Mouse (Mus musculus) forebrain, embryonic 16.5 days (tissue): ENCODE data around the gene Abracl. TPM values are rescaled to one million over a fixed set of nuclear protein-coding genes. Genes with fewer than 3 reads are reported as not detected.

Experiments used
- ATAC-seq: fragments of 200-750 bp; cut with Nextera tagmentation; 2 replicates; pipeline ENCODE4 v1.8.0; 2017; ENCODE audit warnings: mild to moderate bottlenecking, moderate library complexity
- H3K27ac ChIP-seq: fragments of 300-500 bp; sonication (generic); 2 replicates; pipeline ENCODE4 v1.5.1; 2014; ENCODE audit warnings: low read length, control low read depth
- H3K27me3 ChIP-seq: fragments of 300-500 bp; sonication (generic); replicated peaks from 2 replicates; pipeline ENCODE4 v1.6.1; 2014; ENCODE audit warnings: low read length; ENCODE audit not compliant: control insufficient read depth, insufficient read depth
- H3K36me3 ChIP-seq: fragments of 300-500 bp; sonication (generic); 2 replicates; pipeline ENCODE4 v1.6.1; 2014; ENCODE audit not compliant: control insufficient read depth, insufficient read depth
- H3K4me1 ChIP-seq: fragments of 300-500 bp; sonication (generic); replicated peaks from 2 replicates; pipeline ENCODE4 v1.6.1; 2014; ENCODE audit warnings: low read length; ENCODE audit not compliant: control insufficient read depth, insufficient read depth
- H3K4me2 ChIP-seq: fragments of 300-500 bp; sonication (generic); 2 replicates; pipeline ENCODE4 v1.6.1; 2014; ENCODE audit warnings: mild to moderate bottlenecking, low read length, control low read depth
- H3K4me3 ChIP-seq: fragments of 300-500 bp; sonication (generic); replicated peaks from 2 replicates; pipeline ENCODE4 v1.5.1; 2014; ENCODE audit warnings: mild to moderate bottlenecking, low read length, control low read depth
- H3K9ac ChIP-seq: fragments of 300-500 bp; sonication (generic); replicated peaks from 2 replicates; pipeline ENCODE4 v1.6.1; 2014; ENCODE audit warnings: low read depth, low read length, control low read depth
- H3K9me3 ChIP-seq: fragments of 300-500 bp; sonication (generic); 2 replicates; pipeline ENCODE4 v1.6.1; 2016; ENCODE audit warnings: low read length; ENCODE audit not compliant: control insufficient read depth
- WGBS: fragments of 180-500 bp; shearing (Covaris S2); extraction: QIAGEN DNeasy Blood & Tissue Kit; methylation state at CpG from one replicate; pipeline ENCODE4 v1.1.7; 2014; 5-methylcytosine and 5-hydroxymethylcytosine counted together
- polyA plus RNA-seq: library from polyadenylated mRNA; unstranded; fragments of >200 nt; fragmentation: Nextera tagmentation; extraction: Ambion mirVana; gene quantifications from 2 replicates; pipeline ENCODE4 v1.2.1, GENCODE M21; 2015

Gene Abracl
- 193 and 229 TPM in 2 replicates for polyA plus RNA-seq

DNA sequence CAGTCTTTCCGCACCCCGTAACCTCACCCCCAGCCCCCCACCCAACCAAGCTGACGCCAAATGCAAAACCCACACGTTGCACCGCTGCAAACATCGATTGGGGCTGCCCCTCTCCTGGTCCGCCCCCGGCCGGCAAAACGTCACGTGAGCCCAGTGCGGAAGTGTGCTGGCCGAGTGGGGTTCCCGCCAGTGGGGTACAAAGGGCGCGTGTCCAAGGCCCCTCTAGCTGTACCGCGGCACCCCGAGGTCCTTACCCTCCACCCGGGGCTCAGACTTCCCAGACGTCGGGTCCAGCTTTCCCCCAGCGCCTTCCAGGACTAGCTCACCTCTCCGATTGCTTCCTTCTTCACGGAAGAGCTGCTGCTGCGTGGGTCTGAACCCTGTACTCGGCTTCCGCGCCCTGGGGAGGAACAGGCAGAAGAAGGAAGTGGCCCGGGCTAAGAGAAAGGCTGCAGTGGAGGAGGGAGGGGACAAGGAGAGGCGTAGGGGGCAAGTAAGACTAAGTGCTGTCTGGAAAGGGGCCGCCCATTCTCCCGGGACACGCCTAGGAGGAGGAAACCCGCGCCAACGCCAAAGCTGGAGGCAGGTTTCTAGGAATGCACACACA, at the start of gene Abracl:
Gene Abracl (minus strand): TSS at position 548 of the 607 bp plus-strand sequence.
- Histone ChIP-seq H3K4me3 (peak within 1 kb of the TSS; percentile 88), H3K27ac (peak within 1 kb of the TSS; percentile 94), H3K4me2 (peak within 1 kb of the TSS; percentile 59), H3K27me3 (no peaks in the 10 kb centered on the region), H3K9ac (peak within 1 kb of the TSS; percentile 93), H3K36me3 (peaks cover 6% of the 10 kb centered on the region), H3K9me3 (no peaks in the 10 kb centered on the region), H3K4me1 (peaks cover 12% of the 10 kb centered on the region)
- ATAC-seq: peak; percentile 82
- WGBS: 0% methylated on average over 37 of the region's 37 CpGs

DNA sequence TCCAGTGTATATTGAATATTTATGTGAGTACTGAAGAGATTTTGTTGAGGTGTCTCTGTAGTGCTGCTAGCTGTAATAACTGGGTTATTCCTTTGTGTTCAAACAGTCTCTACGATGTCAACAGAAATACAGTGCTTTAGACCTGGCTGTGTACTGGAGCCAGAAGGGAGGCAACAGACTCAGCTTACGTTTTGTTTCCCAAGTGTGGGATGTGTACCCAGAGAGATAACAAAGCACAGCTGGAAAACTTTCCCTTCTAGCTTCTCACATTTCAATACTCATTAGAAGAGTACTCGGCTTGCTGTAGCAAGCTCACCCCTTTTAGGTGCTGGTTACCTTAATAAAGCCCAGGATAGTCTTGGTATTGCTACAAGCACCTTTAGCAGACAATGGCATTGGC, 49.8 kb upstream of the Abracl start:
- Histone ChIP-seq H3K36me3 (no peaks in the 10 kb centered on the region), H3K9me3 (no peaks in the 10 kb centered on the region), H3K4me1 (peaks cover 14% of the 10 kb centered on the region), H3K4me2 (no peak overlapping the region), H3K27ac (no peak overlapping the region), H3K4me3 (no peak overlapping the region), H3K27me3 (no peaks in the 10 kb centered on the region), H3K9ac (no peak overlapping the region)
- no peak for ATAC-seq
- WGBS: 76% methylated on average over 3 of the region's 3 CpGs

DNA sequence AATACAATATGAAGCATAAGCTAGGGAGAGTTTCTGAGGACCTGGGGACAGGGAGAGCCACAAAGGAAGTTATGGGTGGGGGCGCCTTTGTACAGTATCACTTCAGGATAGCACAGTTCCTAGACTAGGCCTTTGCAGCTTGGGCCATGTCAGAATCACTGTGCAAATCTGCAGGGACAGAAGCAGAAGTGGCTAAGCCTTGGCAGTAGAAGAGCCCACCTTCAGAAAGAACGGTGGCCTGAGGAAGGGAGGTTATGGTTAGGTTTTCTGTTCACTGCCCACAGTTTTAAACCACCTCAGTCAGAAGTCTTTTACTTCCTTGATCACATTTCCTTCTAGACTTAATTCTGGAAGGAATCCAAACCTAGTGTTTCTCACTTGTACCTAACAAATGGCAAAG, 47.5 kb upstream of the Abracl start:
- no peak for ATAC-seq
- peaks cover 18% of the 10 kb centered on the region for H3K4me1 ChIP-seq
- no peaks in the 10 kb centered on the region for H3K9me3 ChIP-seq
- no peak overlapping the region for H3K27ac ChIP-seq
- H3K4me2 ChIP-seq: no peak overlapping the region
- no peak overlapping the region for H3K4me3 ChIP-seq
- H3K36me3 ChIP-seq: no peaks in the 10 kb centered on the region
- H3K9ac ChIP-seq: no peak overlapping the region
- no peaks in the 10 kb centered on the region for H3K27me3 ChIP-seq
- 86% methylated on average over 2 of the region's 2 CpGs for WGBS

DNA sequence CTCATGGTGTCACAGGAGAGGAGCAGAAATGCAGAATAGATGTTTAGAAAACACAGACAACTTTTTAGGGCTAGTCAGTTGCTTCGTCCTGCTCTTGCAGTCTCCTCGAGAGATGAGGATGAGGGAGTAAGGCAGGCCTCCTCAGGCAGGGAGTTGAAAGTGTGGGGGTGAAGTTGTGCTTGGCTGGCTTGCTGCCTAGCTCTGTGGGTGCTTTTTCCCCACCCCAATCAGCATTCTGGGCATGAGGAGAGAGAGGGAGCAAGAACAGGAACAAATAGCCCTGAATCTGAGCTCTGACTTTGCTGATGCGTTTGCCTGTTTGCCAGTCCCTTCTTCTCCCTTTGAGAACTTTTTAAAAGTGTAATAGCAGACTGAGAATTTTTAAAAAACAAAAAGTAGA, 47.1 kb upstream of the Abracl start:
- Histone ChIP-seq H3K4me2 (no peak overlapping the region), H3K4me3 (no peak overlapping the region), H3K36me3 (no peaks in the 10 kb centered on the region), H3K9me3 (no peaks in the 10 kb centered on the region), H3K27ac (no peak overlapping the region), H3K4me1 (peaks cover 18% of the 10 kb centered on the region), H3K27me3 (no peaks in the 10 kb centered on the region), H3K9ac (no peak overlapping the region)
- 51% methylated on average over 3 of the region's 3 CpGs for WGBS
- ATAC-seq: peak; percentile 51; the same call in 1 of the 2 replicates

DNA sequence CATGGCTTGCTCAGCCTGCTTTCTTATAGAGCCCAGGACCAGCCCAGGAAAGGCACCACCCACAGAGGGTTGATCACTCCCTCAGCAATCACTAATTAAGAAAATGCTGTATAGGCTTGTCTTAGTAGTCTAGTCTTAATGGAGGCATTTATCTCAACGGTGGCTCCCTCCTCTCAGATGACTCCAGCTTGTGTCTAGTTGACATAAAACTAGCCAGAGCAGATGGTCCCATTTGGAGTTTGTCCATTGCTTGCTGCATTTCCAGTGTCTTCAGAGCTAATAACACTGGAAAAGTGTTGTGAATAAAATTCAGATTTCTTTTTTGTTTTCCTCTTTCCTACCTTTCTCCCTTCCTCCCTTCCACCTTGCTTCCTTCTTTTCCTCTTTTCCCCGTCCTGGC, 46.5 kb upstream of the Abracl start:
- H3K4me2 ChIP-seq: no peak overlapping the region
- H3K36me3 ChIP-seq: no peaks in the 10 kb centered on the region
- no peak overlapping the region for H3K9ac ChIP-seq
- H3K4me1 ChIP-seq: peaks cover 21% of the 10 kb centered on the region
- WGBS: 60% methylated on average over 2 of the region's 2 CpGs
- H3K4me3 ChIP-seq: no peak overlapping the region
- ATAC-seq: no peak
- H3K27me3 ChIP-seq: no peaks in the 10 kb centered on the region
- H3K9me3 ChIP-seq: no peaks in the 10 kb centered on the region
- H3K27ac ChIP-seq: no peak overlapping the region

DNA sequence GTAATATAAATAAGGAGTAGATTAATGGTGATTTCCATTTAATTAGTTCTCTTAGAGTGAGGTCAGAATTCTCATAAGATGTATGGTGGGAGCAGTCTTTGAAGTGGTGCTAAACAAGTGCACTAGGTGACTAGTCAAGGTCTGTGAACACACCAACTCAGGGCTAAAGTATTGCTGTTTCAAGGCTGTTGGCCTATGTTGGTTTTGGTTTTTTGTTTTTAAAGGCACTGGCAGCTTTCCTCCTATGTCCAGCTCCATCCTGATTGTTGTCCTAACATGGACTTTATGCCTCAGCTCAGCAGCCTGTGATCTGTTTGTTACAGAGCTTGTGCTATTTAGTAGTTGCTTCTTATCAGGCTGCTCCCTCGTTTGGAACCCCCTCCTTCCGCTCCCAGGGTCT, 45.8 kb upstream of the Abracl start:
- H3K4me3 ChIP-seq: no peak overlapping the region

DNA sequence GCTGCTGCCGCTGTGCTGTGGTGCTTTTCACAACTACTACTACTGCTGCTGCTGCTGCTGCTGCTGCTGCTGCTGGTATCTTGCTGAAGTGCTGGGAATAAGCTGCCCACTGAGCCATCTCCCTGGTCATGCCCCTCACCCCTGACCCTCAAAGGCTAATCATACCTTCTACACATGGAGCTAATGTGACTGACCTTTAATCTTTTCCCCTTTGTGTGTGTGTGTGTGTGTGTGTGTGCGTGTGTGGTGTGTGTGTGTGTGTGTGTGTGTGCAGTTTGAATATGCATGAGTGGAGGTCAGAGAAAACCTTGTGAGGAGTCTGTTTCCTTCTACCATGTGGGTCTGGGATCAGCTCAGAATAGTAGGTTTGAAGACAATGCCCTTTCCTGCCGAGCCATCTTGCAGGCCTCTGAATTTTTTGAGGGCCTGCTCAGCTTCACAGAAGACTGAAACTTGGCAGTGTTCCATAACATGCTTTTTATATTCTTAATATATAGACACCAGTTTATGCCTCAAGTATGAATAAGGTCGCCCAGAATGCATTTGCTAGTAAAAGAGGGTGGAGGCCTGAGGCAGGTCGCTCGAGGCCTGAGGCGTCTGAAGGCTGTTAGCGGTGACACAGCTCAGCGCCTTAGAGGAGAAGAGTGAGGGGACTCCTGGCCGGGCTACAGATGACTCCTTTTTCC, 44.8 kb upstream of the Abracl start:
- H3K27ac ChIP-seq: no peak overlapping the region
- 65% methylated on average over 10 of the region's 10 CpGs for WGBS

More for the DNA sequence above, 45.8 kb upstream of the Abracl start:
- peaks cover 21% of the 10 kb centered on the region for H3K4me1 ChIP-seq
- H3K9ac ChIP-seq: no peak overlapping the region
- ATAC-seq: no peak
- no peaks in the 10 kb centered on the region for H3K9me3 ChIP-seq
- H3K27ac ChIP-seq: no peak overlapping the region
- H3K27me3 ChIP-seq: no peaks in the 10 kb centered on the region
- no peak overlapping the region for H3K4me2 ChIP-seq
- 89% methylated on average over 2 of the region's 2 CpGs for WGBS
- no peaks in the 10 kb centered on the region for H3K36me3 ChIP-seq

DNA sequence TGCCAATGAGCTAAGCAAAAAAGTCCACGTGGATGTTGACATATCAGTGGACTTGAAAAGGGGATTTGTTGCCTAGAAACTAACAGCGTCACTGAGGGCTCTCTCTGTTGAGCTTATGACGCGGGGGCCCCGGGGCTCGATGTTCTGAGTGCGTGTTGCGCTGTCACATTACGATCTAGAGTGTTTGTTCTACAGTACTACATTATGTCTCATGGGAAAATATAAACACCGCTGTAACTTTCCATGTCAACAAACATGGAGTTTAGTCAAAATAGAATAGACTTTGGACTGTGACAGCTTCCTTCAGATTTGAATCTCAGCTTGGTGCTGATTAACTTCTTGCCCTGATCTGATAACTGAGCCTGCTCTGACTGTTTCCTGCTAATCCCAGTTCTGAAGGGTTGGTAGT, 42.9 kb upstream of the Abracl start:
- H3K9ac ChIP-seq: no peak overlapping the region
- ATAC-seq: no peak
- no peak overlapping the region for H3K27ac ChIP-seq
- H3K36me3 ChIP-seq: no peaks in the 10 kb centered on the region
- no peaks in the 10 kb centered on the region for H3K27me3 ChIP-seq
- H3K4me3 ChIP-seq: no peak overlapping the region
- no peak overlapping the region for H3K4me2 ChIP-seq
- no peaks in the 10 kb centered on the region for H3K9me3 ChIP-seq
- H3K4me1 ChIP-seq: peaks cover 21% of the 10 kb centered on the region
- WGBS: 70% methylated on average over 10 of the region's 10 CpGs

More for the DNA sequence above, 44.8 kb upstream of the Abracl start:
- Histone ChIP-seq H3K4me3 (no peak overlapping the region), H3K4me2 (no peak overlapping the region), H3K36me3 (no peaks in the 10 kb centered on the region), H3K4me1 (peaks cover 21% of the 10 kb centered on the region), H3K27me3 (no peaks in the 10 kb centered on the region), H3K9ac (no peak overlapping the region), H3K9me3 (no peaks in the 10 kb centered on the region)
- peak; percentile 30; the same call in 1 of the 2 replicates for ATAC-seq

DNA sequence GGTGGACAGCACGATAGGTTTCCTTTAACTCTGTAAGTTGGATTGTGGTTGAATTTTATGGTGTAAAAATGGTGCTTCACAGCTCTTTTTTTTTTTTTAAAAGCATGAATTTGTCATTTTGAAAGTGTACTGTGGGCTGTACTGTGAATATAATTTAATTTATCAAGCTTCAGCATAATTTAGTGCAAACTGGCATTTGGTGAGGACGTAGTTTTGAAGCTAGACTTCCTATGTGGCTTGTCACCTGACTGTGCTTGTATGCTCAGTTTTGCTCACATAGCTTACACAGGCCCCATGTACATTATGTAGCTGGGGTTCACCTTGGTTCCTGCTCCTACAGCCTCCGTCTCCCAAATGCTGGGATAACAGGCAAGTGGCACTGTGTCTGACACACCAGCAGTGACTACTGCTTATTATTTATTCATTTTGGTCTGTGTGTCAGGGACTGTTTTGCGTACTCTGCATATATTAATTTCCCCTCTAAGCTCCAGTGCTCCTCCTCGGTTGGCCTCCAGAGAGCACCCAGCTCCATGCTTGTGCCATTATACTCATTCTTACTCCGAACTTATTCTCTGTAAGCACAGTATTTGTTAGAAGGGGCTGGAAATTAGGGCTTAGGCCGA, 41.6 kb upstream of the Abracl start:
- WGBS: 71% methylated on average over 7 of the region's 7 CpGs
- no peak overlapping the region for H3K27ac ChIP-seq
- peak; percentile 34; the same call in 1 of the 2 replicates for ATAC-seq

More for the DNA sequence above, 41.6 kb upstream of the Abracl start:
- Histone ChIP-seq H3K4me2 (no peak overlapping the region), H3K27me3 (no peaks in the 10 kb centered on the region), H3K9ac (no peak overlapping the region), H3K9me3 (no peaks in the 10 kb centered on the region), H3K36me3 (no peaks in the 10 kb centered on the region), H3K4me3 (no peak overlapping the region), H3K4me1 (peaks cover 11% of the 10 kb centered on the region)
